Mouse (Mus musculus) embryo, embryonic 10 days (tissue): ENCODE results near the gene Zcchc2.

Experiments used
- DNase-seq: peaks from one replicate; pipeline ENCODE4 v3.0.0-alpha.2; 2015; ENCODE audit warnings: low spot score

Zcchc2 gene

GRCm38 (mm10) chr1:106073166-106073565, 83.0 kb downstream of the Zcchc2 start:
- DNase-seq = no peak

- DNase-seq = no peak
Measured at GRCm38 (mm10) chr1:106074141-106074540, 83.9 kb downstream of the Zcchc2 start.

- no peak for DNase-seq
Measured at GRCm38 (mm10) chr1:106074656-106075055, 84.5 kb downstream of the Zcchc2 start.

- DNase-seq = no peak
Measured at GRCm38 (mm10) chr1:106076641-106077040, 86.4 kb downstream of the Zcchc2 start.

GRCm38 (mm10) chr1:106077166-106077565, 87.0 kb downstream of the Zcchc2 start:
- no peak for DNase-seq
